Mouse (Mus musculus): ENCODE data around the gene Nolc1.

DNA sequence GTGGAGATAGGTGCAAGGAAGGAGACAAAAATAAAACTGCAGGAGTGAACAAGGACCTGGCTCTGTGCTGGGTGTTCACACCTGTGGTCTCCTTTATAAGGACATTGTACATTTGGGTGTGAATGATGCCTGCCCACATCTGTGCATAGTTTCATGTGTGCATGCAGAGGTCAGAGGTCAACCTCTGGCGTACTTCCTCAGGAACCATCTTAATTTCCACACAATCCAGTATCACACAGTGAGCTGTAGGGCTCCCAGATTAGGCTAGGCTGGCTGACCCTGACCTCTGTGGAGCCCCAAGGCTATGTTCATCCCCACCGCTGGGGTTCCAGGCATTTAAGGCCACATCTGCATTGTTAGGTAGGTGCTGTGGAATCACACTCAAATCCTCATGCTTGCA is 28.2 kb upstream of the Nolc1 start:
- no peak for TF ChIP-seq CTCF (IDR thresholded peaks at IDR 0.05; ENCODE audit: control insufficient read depth, insufficient read depth, insufficient read length)
- TF ChIP-seq MYOG (IDR thresholded peaks at IDR 0.05; ENCODE audit: control insufficient read depth, extremely low read depth, insufficient read length) = no peak
